Mouse (Mus musculus) liver, embryonic 14.5 days (tissue): ENCODE data around the gene Necab2. TPM values are rescaled to one million over a fixed set of nuclear protein-coding genes. Genes with fewer than 3 reads are reported as not detected.

Experiments used
- ATAC-seq: fragments of 200-750 bp; cut with Nextera tagmentation; 2 replicates; pipeline ENCODE4 v1.8.0; 2017; ENCODE audit warnings: moderate number of reproducible peaks, mild to moderate bottlenecking, moderate library complexity; ENCODE audit not compliant: insufficient read depth
- DNase-seq, 3 experiments: peaks; one replicate each; pipeline ENCODE4 v3.0.0-alpha.2; 2012 to 2013; ENCODE audit warnings: low read depth in 3 of 3, low spot score in 3 of 3
- H3K27ac ChIP-seq: fragments of 300-500 bp; sonication (generic); 2 replicates; pipeline ENCODE4 v1.5.1; 2014; ENCODE audit warnings: moderate library complexity, mild to moderate bottlenecking, control low read depth, inconsistent platforms
- H3K27me3 ChIP-seq: fragments of 300-500 bp; sonication (generic); 2 replicates; pipeline ENCODE4 v1.6.1; 2014; ENCODE audit warnings: mild to moderate bottlenecking, low read length, moderate library complexity; ENCODE audit not compliant: control insufficient read depth, insufficient read depth
- H3K36me3 ChIP-seq: fragments of 300-500 bp; sonication (generic); replicated peaks from 2 replicates; pipeline ENCODE4 v1.6.1; 2014; ENCODE audit warnings: low read depth; ENCODE audit not compliant: control insufficient read depth, insufficient read depth
- H3K4me1 ChIP-seq, 2 experiments: fragments of 200-500 bp in 1 of 2; fragments of 300-500 bp in 1 of 2; sonication (generic) in 1 of 2; replicated peaks; 2 replicates each; pipeline ENCODE4 v1.6.1; 2012 to 2014; ENCODE audit warnings: antibody characterized with exemption in 1 of 2, inconsistent platforms in 1 of 2, low read length in 1 of 2; ENCODE audit not compliant: control insufficient read depth in 2 of 2, insufficient read depth in 2 of 2
- H3K4me2 ChIP-seq: fragments of 300-500 bp; sonication (generic); 2 replicates; pipeline ENCODE4 v1.6.1; 2014; ENCODE audit warnings: low read depth, mild to moderate bottlenecking, control low read depth, moderate library complexity
- H3K4me3 ChIP-seq, 2 experiments: fragments of 200-500 bp in 1 of 2; fragments of 300-500 bp in 1 of 2; sonication (generic) in 1 of 2; 2 replicates each; pipeline ENCODE4 v1.5.1; 2012 to 2014; ENCODE audit warnings: low read depth in 2 of 2, low read length in 2 of 2, mild to moderate bottlenecking in 2 of 2, control low read depth in 1 of 2, inconsistent platforms in 1 of 2, moderate library complexity in 1 of 2; ENCODE audit not compliant: insufficient read depth in 1 of 2
- H3K9ac ChIP-seq: fragments of 300-500 bp; sonication (generic); replicated peaks from 2 replicates; pipeline ENCODE4 v1.6.1; 2014; ENCODE audit warnings: mild to moderate bottlenecking, control low read depth, moderate library complexity
- H3K9me3 ChIP-seq: fragments of 300-500 bp; sonication (generic); 2 replicates; pipeline ENCODE4 v1.6.1; 2016; ENCODE audit warnings: low read length, mixed read lengths; ENCODE audit not compliant: control insufficient read depth
- CTCF ChIP-seq: IDR thresholded peaks from 2 replicates; pipeline ENCODE4 v1.5.1; 2016; ENCODE audit warnings: antibody characterized with exemption, low read depth, control low read depth
- EP300 ChIP-seq: IDR thresholded peaks from 2 replicates; pipeline ENCODE4 v1.6.1; 2016; ENCODE audit warnings: antibody characterized with exemption, low read depth
- WGBS: fragments of 180-500 bp; shearing (Covaris S2); extraction: QIAGEN DNeasy Blood & Tissue Kit; methylation state at CpG from one replicate; pipeline ENCODE4 v1.1.7; 2014; ENCODE audit not compliant: insufficient replicate concordance; 5-methylcytosine and 5-hydroxymethylcytosine counted together
- polyA plus RNA-seq, 2 experiments: library from polyadenylated mRNA; depleted of rRNA in 1 of 2; stranded (reverse) in 1 of 2; unstranded in 1 of 2; fragments of >200 nt; fragmentation: Nextera tagmentation in 1 of 2; extraction: Ambion mirVana in 1 of 2; gene quantifications; 2 replicates each; pipeline versions ENCODE4 v1.2.1 to v1.2.3; 2012 to 2014

The Necab2 gene
- polyA plus RNA-seq, 2 experiments = 0.06 TPM; not detected in 1

DNA sequence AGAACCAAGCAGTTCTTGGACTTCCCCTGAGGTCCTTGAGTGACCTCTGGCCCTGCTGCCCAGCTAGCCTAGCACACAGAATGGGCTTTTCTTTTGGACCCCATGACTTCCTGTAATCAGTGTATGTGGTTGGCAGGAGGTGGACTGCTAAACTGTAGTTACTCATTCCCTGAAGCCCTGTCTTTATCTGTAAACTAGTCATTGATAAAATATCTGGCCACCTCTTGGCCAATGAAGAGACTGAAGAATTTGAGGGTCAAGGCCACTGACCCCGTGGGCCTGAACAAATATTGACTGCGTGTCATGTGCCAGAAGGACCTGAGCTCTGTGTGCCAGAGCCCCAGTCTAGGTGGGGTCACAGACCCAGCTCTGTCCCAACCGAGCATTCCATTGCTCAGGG lies 14.1 kb upstream of the Necab2 start:
- Histone ChIP-seq H3K27ac (no peak overlapping the region), H3K4me1 (peaks cover 0 to 16% of the 10 kb centered on the region in 2 experiments; a peak in 2 of 4 replicates), H3K9ac (no peak overlapping the region), H3K36me3 (no peaks in the 10 kb centered on the region), H3K4me2 (no peak overlapping the region), H3K4me3 (no peak overlapping the region), H3K9me3 (no peaks in the 10 kb centered on the region), H3K27me3 (no peaks in the 10 kb centered on the region)
- DNase-seq (no peak), ATAC-seq (peak; percentile 61)
- WGBS = 44% methylated on average over 3 of the region's 3 CpGs
- TF ChIP-seq CTCF (no peak), EP300 (no peak)

DNA sequence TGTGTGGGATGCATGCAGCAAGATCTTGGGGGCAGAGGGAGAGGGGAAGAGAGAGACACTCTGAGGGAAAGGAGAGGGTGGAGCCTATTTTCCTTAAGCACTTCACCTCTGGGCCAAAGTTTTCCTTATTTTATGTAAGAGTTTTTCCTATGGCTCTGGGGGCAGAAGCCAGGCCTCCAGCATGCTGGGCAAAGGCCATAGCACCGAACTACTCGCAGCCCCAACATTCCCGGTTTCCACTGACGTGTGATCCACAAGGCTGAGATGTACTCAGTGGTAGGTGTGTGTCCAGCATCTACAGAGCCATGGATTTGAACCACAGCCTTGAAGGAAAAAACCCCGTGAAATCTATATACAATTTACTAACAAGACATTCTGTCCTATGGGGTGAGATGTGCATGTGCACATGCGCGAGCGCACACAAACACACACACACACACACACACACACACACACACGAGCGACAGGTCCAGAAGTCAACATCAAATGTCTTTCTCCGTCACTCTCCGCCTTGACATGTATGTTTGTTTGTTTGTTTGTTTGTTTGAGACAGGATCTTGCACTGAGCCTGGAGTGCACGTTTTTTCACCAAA lies 12.8 kb upstream of the Necab2 start, which contains the start of gene Osgin1:
Gene Osgin1 (plus strand): TSS at position 543 of the 593 bp plus-strand sequence.
- no peak for ATAC-seq
- no peaks in the 10 kb centered on the region for H3K27me3 ChIP-seq
- no peak within 1 kb of the TSS for H3K4me3 ChIP-seq
- TF ChIP-seq EP300 = no peak
- no peak for TF ChIP-seq CTCF
- no peak within 1 kb of the TSS for H3K4me2 ChIP-seq
- peaks cover 0 to 16% of the 10 kb centered on the region in 2 experiments; a peak in 2 of 4 replicates for H3K4me1 ChIP-seq
- DNase-seq = no peak
- WGBS = 73% methylated on average over 13 of the region's 13 CpGs
- no peak within 1 kb of the TSS for H3K27ac ChIP-seq
- no peak within 1 kb of the TSS for H3K9ac ChIP-seq
- H3K9me3 ChIP-seq = no peaks in the 10 kb centered on the region
- no peaks in the 10 kb centered on the region for H3K36me3 ChIP-seq

DNA sequence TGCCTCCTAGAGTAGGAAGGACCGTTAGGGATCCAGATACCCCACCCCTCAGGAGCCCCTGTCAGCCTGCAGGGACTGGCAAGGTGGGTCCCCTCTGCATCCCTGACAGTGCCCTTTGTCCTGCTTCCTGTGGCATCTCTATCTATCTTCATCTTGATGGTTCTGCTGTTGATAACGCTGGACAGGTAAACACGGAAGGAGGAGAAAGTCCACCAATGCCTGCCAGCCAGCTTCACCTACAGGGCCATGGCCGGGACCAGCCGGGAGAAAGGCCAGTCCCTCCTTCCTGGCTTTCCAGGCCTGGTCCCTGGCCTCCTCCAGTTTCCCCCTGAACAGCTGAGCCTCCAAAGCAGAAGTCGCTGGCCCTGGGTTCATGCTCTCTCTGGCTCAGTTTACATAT lies 11.9 kb upstream of the Necab2 start:
- no peaks in the 10 kb centered on the region for H3K36me3 ChIP-seq
- no peaks in the 10 kb centered on the region for H3K27me3 ChIP-seq
- H3K27ac ChIP-seq = no peak overlapping the region
- no peak for DNase-seq
- H3K4me2 ChIP-seq = no peak overlapping the region
- ATAC-seq = no peak
- H3K4me3 ChIP-seq = no peak overlapping the region
- TF ChIP-seq CTCF = no peak
- no peak for TF ChIP-seq EP300
- 68% methylated on average over 6 of the region's 6 CpGs for WGBS
- no peaks in the 10 kb centered on the region for H3K9me3 ChIP-seq
- peaks cover 0 to 10% of the 10 kb centered on the region in 2 experiments; a peak in 2 of 4 replicates for H3K4me1 ChIP-seq
- H3K9ac ChIP-seq = no peak overlapping the region

DNA sequence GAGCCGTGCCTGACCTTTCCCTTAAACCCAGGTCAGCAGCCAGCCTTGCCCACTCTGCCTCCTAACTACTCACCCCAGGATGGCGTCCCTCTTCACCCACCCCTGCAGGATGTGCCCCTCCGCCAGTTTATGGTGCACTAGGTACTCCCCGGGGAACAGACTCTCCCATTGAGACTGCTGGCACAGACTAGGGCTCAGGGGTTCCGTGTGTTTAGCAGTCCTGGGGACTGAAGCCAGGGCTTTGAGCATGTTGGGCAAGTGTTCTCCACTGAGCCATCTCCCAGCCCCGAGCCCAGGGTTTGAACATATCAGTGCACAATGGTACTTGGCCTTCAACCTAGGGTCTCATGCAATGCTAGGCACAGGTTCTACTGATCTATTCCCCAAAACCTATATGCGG lies 11.0 kb upstream of the Necab2 start:
- 62% methylated on average over 7 of the region's 7 CpGs for WGBS
- H3K4me3 ChIP-seq = no peak overlapping the region
- ATAC-seq (no peak), DNase-seq (no peak)
- H3K27me3 ChIP-seq = no peaks in the 10 kb centered on the region
- no peaks in the 10 kb centered on the region for H3K36me3 ChIP-seq
- no peak for TF ChIP-seq EP300
- H3K4me1 ChIP-seq = peaks cover 0 to 10% of the 10 kb centered on the region in 2 experiments; a peak in 2 of 4 replicates
- H3K4me2 ChIP-seq = no peak overlapping the region
- no peak overlapping the region for H3K9ac ChIP-seq
- H3K9me3 ChIP-seq = no peaks in the 10 kb centered on the region
- H3K27ac ChIP-seq = no peak overlapping the region

DNA sequence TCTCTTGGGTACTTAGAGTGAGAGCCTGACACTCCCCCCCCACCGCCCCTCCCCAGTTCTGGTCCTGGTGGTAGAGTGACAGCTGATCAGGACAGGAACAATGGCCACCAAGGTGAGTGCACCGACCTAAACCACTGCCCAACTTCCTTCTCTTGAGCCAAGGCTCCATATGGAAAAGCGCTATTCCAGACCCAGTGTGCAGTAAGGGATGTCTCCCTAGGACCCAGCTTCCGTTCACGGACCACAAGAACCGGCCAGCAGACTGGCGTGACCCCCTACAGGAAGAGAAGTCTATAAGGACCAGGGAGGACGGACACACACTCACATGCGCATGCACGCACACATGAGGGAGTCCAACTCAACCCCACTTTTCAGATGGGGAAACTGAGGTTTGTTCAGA lies 10.2 kb upstream of the Necab2 start:
- H3K4me1 ChIP-seq = peaks cover 0 to 8% of the 10 kb centered on the region in 2 experiments; a peak in 2 of 4 replicates
- H3K9me3 ChIP-seq = no peaks in the 10 kb centered on the region
- no peak overlapping the region for H3K4me3 ChIP-seq
- no peak for TF ChIP-seq CTCF
- TF ChIP-seq EP300 = no peak
- H3K27ac ChIP-seq = no peak overlapping the region
- no peaks in the 10 kb centered on the region for H3K36me3 ChIP-seq
- H3K27me3 ChIP-seq = no peaks in the 10 kb centered on the region
- peak overlapping the region; percentile 39 for H3K4me2 ChIP-seq
- H3K9ac ChIP-seq = no peak overlapping the region
- DNase-seq (no peak), ATAC-seq (no peak; the same call in 1 of the 2 replicates)
- 56% methylated on average over 10 of the region's 10 CpGs for WGBS
